Mouse (Mus musculus) forelimb bud, embryonic 11.5 days (tissue): Measurements from ENCODE around the gene Slc18b1.

Source experiments
- DNase-seq: peaks from one replicate; pipeline ENCODE4 v3.0.0-alpha.2; 2012; ENCODE audit warnings: low read depth, low spot score

Slc18b1 gene

DNA sequence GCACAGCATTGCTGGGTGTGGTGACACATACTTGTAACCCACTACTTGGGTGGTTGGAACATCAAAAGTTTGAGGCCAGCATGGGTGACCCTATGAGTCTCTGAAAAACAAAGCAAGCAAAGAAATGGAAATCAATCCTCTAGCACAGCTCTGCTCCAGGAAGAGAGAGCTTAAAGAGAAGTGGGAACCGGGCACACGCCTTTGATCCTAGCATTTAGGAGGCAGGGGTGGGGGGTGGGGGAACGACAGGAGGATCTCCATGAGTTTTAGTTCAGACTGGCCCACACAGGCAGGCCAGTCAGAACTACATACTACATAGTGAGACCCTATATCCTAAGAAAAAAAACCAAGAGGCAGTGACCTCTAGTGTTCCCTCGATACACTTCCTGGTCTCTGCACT, 9.4 kb downstream of the Slc18b1 start:
- DNase-seq, result no peak

DNA sequence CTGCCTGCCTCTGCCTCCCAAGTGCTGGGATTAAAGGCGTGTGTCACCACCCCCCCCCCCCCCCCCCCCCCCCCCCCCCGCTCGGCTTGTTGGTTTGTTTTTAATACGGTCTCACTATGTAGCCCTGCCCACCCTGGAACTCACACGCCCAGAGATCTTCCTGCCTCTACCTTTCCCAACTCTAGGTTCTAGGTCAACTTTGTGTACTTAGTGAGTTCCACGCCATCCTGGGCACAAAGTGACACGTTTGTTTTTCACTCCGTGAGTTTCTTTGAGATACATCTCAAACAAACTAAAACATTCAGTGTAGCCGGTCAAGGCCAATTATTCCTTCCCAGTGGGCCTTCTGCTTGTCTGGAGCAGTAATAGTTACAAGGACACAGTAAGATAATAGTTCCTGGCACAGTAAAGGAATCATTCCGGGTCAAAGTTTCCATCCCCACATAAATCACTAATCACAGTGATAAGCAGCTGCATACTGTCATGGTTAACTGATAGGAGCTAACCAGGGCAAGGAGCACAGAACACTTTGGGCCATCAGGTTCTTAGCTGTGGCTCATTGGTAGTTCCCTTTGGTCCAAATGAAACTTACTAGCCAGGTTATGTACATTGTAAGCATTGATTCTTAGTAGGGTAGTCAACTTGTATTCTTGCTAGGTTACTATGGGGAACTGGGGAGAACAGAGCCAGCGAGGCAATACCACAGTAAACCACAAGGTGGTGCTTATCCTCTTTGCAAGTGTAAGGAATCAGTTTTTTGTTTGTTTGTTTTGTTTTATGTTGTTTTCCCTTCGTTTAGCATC, 15.1 kb downstream of the Slc18b1 start:
- peak; percentile 73 for DNase-seq

DNA sequence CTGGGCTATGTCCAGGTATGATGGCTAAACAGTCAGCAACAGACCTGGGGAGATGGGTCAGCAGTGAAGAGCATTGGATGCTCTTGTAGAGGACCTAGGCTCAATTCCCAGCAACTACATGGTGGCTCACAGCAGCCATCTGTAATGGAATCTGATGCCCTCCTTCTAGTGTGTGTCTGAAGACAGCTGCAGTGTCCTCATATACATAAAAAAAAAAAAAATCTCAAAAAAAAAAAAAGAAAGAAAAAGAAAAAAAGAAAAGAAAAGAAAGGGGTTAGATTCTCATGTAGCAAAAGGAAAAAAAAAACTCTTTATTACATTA, 15.6 kb downstream of the Slc18b1 start:
- DNase-seq, result no peak

DNA sequence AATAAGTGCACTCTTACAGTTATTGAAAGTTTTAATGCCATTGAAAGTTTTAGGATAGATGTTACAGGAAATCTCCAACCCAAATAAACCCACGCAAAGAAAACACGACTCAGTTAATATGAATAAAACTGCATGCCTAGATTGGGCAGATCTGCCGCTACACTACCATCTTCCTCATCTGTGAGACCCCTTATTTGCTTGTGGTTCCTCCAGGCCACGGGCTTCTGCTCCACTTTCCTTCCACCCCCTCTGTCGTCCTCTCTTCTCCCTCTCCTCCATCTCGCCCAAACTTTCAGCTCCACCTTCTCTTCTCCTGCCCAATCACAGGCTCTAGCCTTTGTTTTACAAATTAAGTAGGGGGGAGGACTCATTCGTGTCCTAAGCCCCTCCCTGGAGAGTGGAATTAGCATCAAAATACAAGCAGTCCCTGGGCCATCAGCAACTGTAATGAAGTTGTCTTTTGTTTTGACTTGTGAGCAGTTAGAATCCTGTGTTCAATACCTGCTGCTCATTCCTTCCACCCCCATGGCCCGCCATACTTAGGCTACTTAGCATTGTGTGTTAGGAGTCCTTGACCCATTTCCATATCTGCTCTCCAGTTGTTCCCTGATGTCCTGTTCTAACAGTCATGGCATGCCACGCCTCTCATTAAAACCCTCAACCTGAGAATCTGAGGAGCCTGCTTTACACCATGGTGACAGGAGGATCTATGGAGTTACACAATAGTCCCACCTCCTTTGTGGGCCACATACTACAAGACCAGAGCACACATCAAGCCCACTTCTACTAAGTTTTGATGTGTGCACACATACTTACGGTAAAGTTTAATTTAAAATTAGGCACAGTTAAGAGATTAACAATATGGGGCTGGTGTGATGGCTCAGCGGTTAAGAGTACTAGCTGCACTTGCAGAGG, 16.3 kb downstream of the Slc18b1 start:
- no peak for DNase-seq

DNA sequence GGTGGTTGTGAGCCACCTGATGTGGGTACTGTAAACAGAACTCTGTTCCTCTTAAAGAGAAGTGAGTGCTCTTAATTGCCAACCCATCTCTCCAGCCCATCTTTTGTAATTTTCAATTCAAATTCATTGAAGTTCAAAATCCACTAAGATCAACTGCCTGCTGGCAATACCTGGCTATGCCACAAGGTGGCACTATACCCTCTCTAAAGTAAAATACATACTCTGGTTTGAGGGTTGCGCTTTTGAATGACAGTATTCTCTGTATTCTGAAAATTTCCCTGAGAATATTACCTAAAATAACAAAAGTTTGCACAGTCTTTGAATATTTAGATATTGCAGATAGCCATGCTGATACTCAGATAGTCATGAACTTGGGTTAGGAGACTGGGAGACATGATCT, 18.4 kb downstream of the Slc18b1 start:
- peak; percentile 81 for DNase-seq

DNA sequence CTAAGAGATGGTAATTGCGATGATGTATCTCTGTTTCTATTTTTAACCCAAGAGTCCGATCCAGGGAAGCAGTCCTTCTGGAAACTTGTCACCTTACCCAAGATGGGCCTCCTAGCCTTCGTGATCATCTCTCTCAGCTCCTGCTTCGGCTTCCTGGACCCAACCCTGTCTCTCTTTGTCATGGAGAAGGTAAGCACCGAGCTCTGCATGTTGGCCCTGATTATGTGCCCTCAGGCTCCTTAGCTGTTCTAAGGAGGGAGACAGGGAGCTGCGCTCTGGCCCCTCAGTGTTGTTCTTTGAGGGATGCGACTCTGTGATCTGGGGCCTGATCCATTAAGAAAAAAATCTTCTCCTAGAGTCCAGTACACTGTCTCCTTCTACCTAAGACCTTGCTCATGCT, 19.5 kb downstream of the Slc18b1 start:
- DNase-seq, result no peak

DNA sequence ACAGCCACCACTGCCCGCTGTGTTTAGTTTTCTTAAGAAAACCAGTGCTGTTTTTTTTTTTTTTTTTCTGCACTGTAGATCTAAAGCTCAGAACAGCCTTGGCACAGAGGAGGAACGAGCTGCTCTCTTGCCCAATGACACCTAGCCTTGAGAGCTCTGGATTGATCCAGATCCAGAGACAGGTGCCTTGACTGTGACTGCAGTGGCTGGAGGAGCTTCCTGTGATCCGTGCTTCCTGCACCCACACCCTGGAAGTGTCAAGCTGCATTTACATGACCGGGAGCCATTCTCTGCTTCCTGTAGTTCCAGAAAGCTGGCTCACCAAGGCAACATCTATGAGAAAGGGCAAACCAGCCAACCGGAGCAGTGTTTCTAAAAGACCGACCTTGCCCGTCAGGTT, 29.7 kb downstream of the Slc18b1 start:
- no peak for DNase-seq

DNA sequence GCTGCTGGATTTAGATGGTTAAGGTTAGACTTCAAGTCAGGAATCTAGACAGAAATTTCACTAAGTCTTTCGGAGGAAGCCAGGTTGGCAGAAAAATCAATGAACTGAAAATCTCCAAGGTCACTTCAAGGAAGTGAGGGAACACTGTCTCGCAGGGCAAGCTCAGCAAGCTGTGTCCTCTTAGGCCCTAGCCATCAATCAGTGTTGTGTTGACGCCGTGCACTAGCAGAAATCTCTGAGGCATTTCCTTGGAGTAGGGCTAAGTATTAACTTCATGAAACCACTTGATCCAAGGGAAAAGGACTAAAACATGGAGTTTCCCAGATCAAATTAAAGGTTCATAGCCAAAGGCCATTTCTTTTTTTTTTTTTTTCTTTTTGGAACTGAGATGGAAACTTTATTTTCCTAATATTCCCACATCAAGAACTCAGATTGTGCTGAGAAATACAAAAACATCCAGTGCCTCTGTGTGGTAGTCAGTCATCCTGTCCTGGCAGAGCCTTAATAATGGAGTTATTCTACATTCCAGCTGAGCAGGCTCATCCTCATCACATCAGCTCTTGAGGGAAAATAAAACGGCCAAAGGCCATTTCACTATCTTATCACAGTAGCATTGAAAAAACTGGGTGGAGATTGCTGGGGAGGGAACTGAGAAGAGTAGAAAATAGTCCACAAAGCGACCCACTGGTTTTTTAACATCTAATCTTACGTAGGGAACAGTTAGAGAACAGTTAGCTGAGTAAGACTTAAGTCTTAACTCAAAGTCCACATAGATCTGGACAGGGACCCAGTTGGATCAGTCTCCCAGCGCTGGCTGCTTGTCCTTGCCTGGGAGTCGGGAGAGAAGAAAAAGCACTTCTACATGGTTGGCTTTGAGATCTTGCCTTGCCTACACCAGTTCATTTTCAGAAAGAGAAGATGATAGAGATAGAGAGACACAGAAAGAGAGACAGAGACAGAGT, 39.5 kb downstream of the Slc18b1 start:
- DNase-seq, result no peak

DNA sequence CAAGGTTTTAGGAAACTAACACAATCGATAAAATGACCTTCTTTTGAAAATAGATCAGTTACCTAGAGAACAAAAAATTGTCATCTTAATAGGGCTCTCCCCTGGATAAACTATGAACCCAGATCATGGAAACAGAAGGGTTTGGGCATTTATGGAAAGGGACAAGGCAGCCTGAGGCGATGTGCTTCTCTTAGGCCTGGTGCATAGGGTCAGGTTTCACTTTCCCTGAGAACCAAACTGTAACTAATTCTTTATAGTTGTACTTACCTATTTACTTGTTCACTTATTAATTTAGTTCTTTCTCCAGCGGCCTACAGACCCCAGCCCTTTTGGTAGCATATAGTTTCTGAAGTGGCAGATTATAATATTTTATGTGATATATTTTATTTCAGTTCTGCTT, 40.3 kb downstream of the Slc18b1 start:
- peak; percentile 17 for DNase-seq

DNA sequence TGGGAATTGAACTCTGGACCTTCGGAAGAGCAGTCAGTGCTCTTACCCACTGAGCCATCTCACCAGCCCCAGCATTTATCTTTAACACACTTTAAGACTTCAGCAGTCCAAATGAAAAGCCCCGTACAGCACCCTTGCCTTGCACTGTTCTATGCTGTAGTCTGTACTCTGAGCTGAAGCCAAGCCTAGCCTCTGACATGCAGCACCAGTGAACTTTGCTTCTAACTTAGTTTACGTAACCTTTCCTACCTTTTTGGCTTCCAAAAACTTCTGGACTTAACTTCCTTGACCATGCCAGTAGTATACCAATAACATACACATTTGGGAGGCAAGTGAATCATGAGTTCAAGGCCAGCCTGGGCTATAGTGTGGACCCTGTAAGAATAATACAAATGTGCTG, 42.1 kb downstream of the Slc18b1 start:
- DNase-seq, result no peak

DNA sequence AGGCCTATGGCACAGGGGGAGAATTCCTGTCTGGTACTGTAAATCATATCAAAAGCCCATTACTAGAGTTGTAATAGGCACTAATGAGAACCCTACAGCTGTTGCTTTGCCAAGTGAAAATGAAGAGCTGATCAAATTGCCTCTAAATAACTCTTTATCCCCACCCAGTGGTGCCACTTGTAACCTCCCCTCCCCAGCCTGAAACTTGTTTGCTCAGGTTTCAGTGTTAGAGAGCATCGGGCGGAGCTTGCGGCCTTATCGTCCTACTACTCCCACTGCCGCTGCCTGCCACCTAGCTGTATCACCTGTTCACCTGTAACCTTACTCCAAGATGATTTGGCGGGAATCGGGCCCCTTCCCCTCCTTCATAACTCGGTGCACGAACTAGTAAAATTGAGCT, 42.6 kb downstream of the Slc18b1 start:
- no peak for DNase-seq

DNA sequence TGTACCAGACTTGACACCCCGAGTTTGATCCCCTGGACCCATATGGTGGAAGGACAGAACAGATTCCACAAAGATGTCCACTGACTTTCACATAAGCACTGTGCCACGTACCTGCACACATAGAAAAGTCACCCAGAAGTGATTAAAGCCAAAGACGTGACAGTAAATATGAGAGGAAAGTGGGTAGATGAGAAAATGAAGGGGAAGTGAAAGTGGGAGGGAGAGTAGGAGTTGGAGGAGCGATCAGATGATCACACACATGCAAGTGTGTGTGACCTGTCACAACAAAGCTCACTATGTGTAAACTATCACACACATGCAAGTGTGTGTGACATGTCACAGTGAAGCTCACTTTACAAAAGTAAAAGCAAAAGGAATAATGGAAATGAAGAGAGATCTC, 43.7 kb downstream of the Slc18b1 start:
- no peak for DNase-seq

DNA sequence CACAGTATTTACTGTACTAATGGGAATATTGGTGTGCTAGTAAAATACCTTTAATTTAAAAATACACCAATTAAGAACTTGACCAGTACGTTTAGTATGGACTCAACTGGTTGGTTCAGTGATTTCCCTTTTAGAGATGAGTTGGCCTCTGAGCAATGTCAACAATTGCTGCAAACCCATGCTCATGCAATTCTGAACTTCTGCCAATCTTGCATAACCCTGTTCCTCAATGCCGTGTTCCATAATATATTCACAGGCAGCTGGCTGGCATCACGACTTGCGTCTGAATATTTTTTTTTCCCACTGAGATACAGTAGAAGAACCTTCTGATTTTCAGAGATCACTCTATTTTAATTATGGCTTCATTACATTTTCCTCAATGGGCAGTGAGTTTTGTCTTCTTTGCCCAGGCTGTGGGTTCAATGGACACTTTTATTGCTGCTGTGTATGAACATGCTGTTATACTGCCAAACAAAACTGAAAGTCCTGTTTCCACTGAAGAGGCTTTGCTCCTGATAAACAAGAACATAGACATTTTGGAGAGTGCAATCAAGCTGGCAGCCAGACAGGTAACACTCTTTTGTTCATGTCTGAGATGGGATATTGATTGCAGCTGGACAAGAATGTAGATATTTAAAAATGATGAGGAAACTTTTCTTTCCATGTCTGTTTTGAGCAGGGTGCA, 54.6 kb downstream of the Slc18b1 start, which contains the start of gene Vnn3:
Gene Vnn3 (plus strand): TSS at position 235 of the 685 bp plus-strand sequence.
- no peak for DNase-seq

DNA sequence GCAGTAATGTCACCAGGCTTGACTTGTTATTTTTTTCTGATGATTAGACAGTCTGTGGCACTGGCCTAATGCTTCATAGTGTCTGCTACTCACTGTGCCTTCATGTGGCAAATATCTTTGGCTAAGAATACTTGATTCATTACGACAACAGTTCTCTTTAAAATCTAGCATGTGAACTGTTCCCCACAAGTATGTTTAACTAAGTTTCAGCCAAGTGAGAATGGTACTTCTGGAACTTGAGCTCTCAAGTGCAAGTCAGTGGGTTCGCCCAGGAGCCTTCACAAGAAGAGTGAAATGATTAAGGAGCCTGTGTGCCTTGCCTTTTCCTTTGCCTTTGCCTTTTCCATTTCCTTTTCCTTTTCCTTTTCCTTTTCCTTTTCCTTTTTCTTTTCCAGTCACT, 55.3 kb downstream of the Slc18b1 start:
- DNase-seq, result no peak

DNA sequence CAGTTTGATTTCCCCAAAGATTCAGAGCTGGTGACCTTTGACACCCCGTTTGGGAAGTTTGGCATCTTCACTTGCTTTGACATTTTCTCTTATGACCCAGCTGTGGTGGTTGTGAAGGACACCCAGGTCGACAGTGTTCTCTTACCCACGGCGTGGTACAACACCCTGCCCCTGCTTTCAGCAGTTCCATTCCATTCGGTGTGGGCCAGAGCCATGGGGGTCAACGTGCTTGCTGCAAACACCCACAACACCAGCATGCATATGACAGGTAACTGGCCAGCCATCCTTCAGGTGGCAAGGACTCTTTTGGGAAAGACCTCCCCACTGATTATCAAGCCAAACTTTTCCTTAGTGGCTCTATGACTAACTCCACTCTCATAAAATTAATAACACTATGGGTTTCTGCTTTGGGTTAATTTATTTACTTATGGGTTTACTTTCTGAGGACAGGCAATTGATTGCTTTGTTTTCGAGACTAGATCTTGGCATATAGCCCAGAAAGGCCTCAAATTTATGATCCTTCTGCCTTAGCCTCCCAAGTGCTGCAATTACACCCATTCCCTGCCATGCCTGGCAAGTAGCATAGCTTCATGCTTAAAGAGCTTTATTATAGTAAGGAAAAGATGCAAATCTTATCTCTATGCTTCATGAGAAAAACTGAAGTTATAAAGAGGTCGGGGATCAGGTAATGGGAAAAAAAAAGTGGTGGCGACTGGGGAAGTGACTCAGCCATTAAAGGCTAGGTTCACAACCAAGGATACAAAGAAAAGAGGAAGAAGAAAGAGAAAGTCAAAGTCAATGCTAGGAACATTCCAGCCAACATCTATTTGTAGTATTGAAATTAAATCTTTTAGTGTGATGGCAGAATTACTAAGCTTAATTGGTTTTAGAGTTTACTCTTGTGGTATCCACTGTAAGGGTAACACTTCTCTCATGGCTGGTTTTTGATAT, 67.9 kb downstream of the Slc18b1 start:
- DNase-seq, result peak; percentile 42
